Mouse (Mus musculus) CD4-positive, CD25-positive, alpha-beta regulatory T cell, adult 4 months (primary cell): ENCODE measurements around the gene Bag5. TPM values are rescaled to one million over a fixed set of nuclear protein-coding genes. Genes with fewer than 3 reads are reported as not detected.

Experiments used
- ATAC-seq: one replicate; pipeline ENCODE4 v1.8.0; 2017
- polyA plus RNA-seq, 2 experiments: library from polyadenylated mRNA; unstranded; fragments of 100-300 nt; shearing (Covaris generic); gene quantifications; one replicate each; pipeline ENCODE4 v1.2.1; 2017

Bag5 gene
- polyA plus RNA-seq, 2 experiments from 2014 or later = 32.5 to 37.9 TPM

- ATAC-seq = no peak
These were observed 15.3 kb downstream of the Bag5 start for GRCm38 (mm10) chr12:111697708-111698107.

DNA sequence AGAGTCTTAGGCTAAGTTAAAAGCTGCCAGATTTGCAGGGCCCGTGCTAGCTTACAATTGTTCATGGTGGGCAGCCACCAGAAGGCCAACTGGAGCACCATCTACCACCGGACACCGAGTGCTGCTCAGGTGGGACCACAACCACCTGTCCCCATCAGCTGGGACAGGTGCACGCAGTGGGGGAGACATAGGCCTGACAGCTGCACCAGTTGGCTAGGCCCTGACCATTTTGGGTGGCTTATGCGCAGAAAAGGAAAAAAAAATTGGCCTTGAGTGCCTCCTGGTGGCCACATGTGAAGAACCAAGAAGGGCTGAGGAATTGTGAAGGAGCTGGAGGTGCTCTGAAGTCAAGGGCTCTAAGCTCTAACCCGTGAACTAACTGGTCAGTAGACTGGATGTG is 16.8 kb downstream of the Bag5 start:
- peak; percentile 75 for ATAC-seq

GRCm38 (mm10) chr12:111694880-111695804 is 17.9 kb downstream of the Bag5 start:
- ATAC-seq = no peak

GRCm38 (mm10) chr12:111694271-111694781 is 18.7 kb downstream of the Bag5 start:
- peak; percentile 59 for ATAC-seq

DNA sequence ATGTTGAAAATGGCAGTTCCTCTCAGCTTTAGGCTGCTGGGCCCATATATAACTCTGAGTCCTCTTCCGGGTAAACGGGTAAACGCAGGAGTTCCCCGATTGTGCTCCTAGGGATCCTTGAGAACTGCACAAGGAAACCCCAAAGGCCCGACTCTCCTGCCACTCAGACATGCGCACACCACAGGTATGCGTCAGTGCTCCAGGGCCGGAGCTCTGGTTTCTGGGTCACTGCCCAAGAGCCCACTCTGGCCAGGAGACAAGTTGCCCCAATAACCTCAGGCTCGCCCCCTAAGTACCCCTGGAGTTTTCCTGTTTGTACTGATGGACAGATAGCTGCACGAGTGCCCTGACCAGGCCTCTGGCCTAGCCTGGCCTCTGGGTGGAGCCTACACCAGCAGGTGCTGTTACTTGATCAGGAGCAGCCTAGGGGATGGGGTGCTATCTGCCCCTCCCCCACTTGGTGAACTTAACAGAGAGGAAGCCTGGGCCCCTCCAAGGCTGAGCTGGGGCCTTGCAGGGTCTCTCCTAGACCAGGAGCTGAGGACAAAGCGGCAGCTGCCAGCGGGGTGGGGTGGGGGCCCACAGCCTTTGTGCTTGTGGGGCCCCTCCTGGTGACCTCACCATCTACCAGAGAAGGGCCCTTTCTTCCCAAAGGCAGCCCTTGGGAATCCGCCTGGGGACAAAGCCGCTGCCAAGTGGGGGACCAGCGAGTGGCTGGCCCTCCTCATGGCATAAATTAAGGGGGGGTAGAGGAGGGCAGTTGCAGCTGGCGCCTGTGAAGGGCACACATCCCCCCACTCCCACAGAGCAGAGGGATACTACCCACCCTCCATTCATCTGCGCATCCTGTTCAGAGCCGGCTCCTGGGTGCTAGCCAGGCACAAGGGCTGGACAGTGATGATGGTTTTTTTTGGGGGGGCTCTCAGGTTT is 19.5 kb downstream of the Bag5 start:
- ATAC-seq = no peak

- no peak for ATAC-seq
These were observed 20.2 kb downstream of the Bag5 start for GRCm38 (mm10) chr12:111692899-111693298.

GRCm38 (mm10) chr12:111691346-111691872 is 21.6 kb downstream of the Bag5 start:
- peak; percentile 89 for ATAC-seq

DNA sequence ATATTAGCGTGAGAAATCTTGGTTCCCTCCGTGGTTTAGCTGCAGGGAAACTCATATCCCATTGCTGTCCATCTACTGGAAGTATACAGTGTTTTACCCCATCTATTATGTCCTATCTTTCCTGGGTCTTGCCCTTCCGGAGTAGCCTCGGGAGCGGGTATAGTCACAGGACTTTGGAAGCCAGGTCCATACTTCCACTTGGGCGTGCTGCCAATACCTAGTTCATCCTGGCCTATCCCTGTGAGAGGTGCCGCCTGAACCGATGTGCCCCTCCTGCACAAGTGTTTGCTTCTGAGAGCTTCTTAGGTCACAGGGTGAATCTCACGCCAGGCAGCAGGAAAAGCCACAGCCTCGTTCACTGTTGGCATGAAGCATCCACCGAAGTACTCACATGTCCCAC is 23.6 kb downstream of the Bag5 start:
- ATAC-seq = no peak

- no peak for ATAC-seq
These were observed 25.0 kb downstream of the Bag5 start for GRCm38 (mm10) chr12:111688069-111688428.

- ATAC-seq = no peak
These were observed 25.5 kb downstream of the Bag5 start for GRCm38 (mm10) chr12:111687350-111688068.

- ATAC-seq = no peak
These were observed 26.7 kb downstream of the Bag5 start for GRCm38 (mm10) chr12:111686390-111686789.

DNA sequence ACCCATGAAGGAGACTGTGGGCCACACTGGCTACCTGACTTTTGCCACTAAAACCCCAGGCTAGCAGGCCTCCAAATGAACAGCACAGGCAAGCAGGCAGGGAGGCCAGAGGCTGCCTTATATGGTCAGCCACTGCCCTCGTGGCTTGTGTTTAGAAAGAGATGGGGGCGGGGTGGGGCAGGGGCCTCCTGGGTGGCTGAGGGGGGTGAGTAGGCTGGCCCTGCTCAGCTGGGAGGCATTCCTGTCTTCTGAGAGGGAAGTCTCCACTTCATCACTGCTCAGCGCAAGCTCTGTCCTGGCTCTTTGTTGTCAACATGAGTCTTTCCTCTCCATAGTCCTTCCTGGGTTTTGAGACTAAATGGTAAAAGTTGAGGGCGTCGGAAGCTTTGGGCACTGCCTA is 30.3 kb downstream of the Bag5 start:
- no peak for ATAC-seq

DNA sequence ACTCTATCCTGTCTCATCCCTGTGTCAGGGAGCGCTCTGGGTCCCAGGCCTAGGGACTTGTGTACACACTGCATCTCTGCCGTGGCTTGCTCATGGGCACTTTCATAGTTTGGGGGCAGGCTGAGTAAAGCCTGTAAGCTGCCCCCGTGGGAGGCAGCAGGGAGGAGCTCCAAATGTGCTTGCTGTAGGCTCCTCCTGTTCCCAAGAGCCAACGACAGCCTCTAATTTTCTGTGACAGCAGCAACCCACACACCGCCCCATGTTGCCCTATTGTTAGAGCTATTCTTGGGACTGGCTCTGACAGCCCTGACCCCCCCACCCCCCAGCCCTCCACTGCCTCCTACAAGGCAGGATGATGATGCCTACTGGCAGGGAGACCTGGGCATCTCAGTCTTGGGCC is 31.1 kb downstream of the Bag5 start:
- ATAC-seq = no peak

GRCm38 (mm10) chr12:111681305-111681704 is 31.8 kb downstream of the Bag5 start:
- no peak for ATAC-seq

DNA sequence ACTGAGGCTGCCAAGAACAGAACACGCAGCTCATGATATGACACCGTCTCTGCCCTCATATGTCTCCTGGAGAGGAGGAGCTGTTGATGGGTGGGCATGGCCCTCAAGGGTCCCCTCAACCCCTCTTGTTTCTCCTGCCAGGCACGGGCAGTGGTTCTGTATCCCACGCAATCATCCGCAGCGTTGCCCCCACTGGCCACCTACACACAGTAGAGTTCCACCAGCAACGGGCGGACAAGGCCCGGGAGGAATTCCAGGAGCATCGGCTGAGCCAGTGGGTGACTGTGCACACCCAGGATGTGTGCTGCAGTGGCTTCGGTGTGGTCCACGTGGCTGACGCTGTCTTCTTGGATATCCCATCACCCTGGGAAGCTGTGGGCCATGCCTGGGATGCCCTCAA is 32.4 kb downstream of the Bag5 start:
- ATAC-seq = no peak

- ATAC-seq = no peak
These were observed 34.1 kb downstream of the Bag5 start for GRCm38 (mm10) chr12:111678997-111679396.

DNA sequence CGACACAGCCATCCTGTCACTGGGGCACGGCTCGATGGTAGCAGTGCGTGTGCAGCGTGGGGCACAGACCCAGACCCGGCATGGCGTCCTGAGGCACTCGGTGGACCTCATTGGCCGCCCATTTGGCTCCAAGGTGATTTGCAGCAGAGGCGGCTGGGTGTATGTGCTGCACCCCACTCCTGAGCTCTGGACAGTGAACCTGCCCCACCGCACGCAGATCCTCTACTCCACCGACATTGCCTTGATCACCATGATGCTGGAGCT is 34.5 kb downstream of the Bag5 start:
- no peak for ATAC-seq

DNA sequence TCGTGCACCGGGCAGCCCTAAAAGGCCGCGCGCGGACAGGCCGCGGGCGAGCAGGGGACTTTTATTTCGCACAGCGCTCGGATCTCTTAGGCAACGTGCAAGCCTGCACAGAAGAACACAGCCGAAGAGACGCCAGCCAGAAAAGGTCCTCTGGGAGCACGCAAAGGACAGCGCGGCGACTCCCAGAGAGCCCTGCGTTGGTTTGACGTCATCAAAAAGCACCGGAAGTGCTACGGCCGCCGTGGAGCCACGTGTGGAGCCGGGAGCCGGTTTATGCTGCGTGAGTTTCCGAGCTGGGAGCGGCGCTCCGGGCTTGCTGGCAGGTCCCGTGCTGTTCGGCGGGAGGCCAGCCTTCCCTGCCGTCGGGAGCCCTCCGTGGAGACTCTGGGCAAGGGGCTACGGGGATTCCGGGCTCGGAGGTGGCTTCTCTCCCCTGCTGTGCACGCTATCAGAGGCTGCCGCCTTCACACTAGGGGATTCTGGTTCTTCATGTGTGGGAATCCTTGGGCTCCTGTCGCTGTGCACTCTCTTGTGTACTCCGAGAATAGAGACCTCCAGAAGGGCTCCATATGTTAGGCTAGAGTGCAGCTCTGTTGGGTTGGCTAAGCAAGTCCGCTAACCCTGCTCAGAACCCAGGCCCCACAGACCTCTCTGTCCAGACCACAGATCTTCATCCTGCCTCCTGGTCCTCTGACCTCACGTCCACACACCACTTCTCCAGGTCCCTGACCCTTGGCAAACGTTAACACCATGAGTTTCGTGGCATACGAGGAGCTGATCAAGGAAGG is 35.0 kb downstream of the Bag5 start, which contains the start of gene Trmt61a:
Gene Trmt61a, plus strand, starts transcription at position 224 of the 788 bp plus-strand sequence.
- peak; percentile 99 for ATAC-seq

DNA sequence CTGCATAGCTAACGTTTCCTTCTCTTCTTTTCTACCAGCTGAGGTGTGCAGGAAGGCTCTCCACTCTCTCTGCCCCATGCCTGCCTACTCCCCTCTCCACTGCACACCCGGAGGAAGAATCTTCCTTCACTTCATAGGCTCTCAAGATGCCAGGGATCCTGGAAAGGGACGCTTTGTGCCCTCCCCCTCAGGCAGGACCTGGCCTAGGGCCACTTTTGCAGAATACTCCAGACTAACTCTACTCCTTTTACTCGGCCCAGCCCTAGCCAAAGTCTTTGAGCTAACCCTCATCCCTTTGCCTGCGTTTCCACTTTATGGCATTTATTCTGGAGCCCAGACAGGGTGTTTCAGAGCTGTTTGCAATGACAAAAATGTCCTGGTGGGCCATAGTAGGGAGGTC is 35.6 kb downstream of the Bag5 start:
- peak; percentile 24 for ATAC-seq

DNA sequence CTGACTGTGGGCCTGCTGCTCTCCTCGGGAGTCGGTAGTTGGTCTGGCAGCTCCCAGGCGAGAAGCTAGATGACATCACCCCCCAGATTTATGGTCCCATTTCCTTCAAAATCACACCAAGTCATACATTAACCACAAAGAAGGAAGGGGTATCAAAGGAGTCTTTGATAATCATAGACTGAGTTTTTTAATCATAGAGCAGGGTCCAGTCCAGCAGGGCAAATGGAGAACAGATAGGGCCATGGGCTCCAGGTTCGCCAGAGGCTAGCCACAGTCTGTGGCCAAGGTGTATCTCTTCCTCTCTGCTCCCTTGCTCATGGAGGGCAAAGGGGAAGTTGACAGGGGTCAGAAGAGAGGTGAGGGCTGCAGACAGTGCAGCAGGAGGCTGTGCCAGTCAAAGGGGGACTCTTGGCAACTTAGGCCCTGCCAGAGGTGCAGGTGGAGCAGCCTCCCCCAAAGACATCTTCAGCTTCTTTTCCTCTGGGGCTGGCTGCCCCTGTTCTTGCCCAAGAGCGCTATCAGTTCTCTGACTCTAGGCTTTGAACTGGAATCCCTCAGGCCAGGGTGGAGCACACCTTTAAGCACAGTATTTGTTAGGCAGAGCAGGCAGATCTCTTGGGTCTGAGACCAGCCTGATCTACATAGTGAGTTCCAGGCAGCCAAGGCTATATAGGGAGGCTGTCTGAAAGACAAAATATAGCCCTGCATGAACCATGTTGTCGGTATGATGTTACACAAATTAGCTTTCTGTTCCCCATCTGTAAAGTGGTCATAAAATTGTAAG is 37.1 kb downstream of the Bag5 start:
- ATAC-seq = no peak
